Mouse (Mus musculus): ENCODE data around the gene Gm6164.
"Not testable (repeated sequence)": the region's sequence is repeated elsewhere in the genome, so short reads cannot be mapped to it uniquely, and the experiment has no call there.

Gene Gm6164

GRCm38 (mm10) chr7:20205507-20205906 lies at the start of gene Gm6164:
Gm6164 (minus strand) TSS chr7:20205607.
- not testable (repeated sequence) for DNase-seq

- not testable (repeated sequence) for DNase-seq
Observed at GRCm38 (mm10) chr7:20233728-20234127, 28.3 kb upstream of the Gm6164 start, which contains the start of gene Gm4498. Gm4498 (minus strand) TSS chr7:20233828.

- DNase-seq: not testable (repeated sequence)
Observed at GRCm38 (mm10) chr7:20193410-20193809, 12.0 kb downstream of the Gm6164 start, which contains the start of gene Vmn1r95. Vmn1r95 (plus strand) TSS chr7:20193710.

- DNase-seq: not testable (repeated sequence)
Observed at GRCm38 (mm10) chr7:20168277-20168676, 37.1 kb downstream of the Gm6164 start, which contains the start of gene Vmn1r94. Vmn1r94 (minus strand) TSS chr7:20168377.

All from cerebellum, adult 18-20 months (tissue).